Mouse (Mus musculus) ES-Bruce4 (cell line): ENCODE measurements around the gene Hnrnpa2b1.

Experiments used
- CTCF ChIP-seq: IDR thresholded peaks from one replicate; pipeline ENCODE4 v1.8.1; 2011; ENCODE audit warnings: low read depth, low read length
- POLR2A ChIP-seq: IDR thresholded peaks from one replicate; pipeline ENCODE4 v1.8.1; 2011; ENCODE audit warnings: low read length; ENCODE audit not compliant: insufficient read depth

- no peak for TF ChIP-seq CTCF
- TF ChIP-seq POLR2A = no peak
These were observed 14.2 kb upstream of the Hnrnpa2b1 start for GRCm38 (mm10) chr6:51483861-51484260.
